Mouse (Mus musculus) neural tube, embryonic 14.5 days (tissue): Measurements from ENCODE around the gene Gm7694. TPM values are rescaled to one million over a fixed set of nuclear protein-coding genes. Genes with fewer than 3 reads are reported as not detected.

ENCODE experiments used
- ATAC-seq: fragments of 200-750 bp; cut with Nextera tagmentation; 2 replicates; pipeline ENCODE4 v1.8.0; 2017; ENCODE audit warnings: low read depth, mild to moderate bottlenecking, moderate TSS enrichment, moderate library complexity
- H3K27ac ChIP-seq: fragments of 300-500 bp; sonication (generic); 2 replicates; pipeline ENCODE4 v1.5.1; 2014; ENCODE audit warnings: low read depth, mild to moderate bottlenecking, control low read depth, low read length, moderate library complexity, mixed read lengths
- H3K27me3 ChIP-seq: fragments of 300-500 bp; sonication (generic); 2 replicates; pipeline ENCODE4 v1.6.1; 2014; ENCODE audit warnings: low read length; ENCODE audit not compliant: control insufficient read depth, insufficient read depth
- H3K36me3 ChIP-seq: fragments of 300-500 bp; sonication (generic); 2 replicates; pipeline ENCODE4 v1.6.1; 2014; ENCODE audit warnings: low read length, mixed read lengths; ENCODE audit not compliant: control insufficient read depth, insufficient read depth
- H3K4me1 ChIP-seq: fragments of 300-500 bp; sonication (generic); 2 replicates; pipeline ENCODE4 v1.6.1; 2014; ENCODE audit warnings: low read length; ENCODE audit not compliant: control insufficient read depth, insufficient read depth
- H3K4me2 ChIP-seq: fragments of 300-500 bp; sonication (generic); 2 replicates; pipeline ENCODE4 v1.6.1; 2014; ENCODE audit warnings: mild to moderate bottlenecking, low read depth, low read length, control low read depth
- H3K4me3 ChIP-seq: fragments of 300-500 bp; sonication (generic); 2 replicates; pipeline ENCODE4 v1.5.1; 2014; ENCODE audit warnings: low read depth, low read length, control low read depth, mixed read lengths
- H3K9ac ChIP-seq: fragments of 300-500 bp; sonication (generic); replicated peaks from 2 replicates; pipeline ENCODE4 v1.6.1; 2014; ENCODE audit warnings: low read depth, mild to moderate bottlenecking, control low read depth, low read length, mixed read lengths
- H3K9me3 ChIP-seq: fragments of 300-500 bp; sonication (generic); 2 replicates; pipeline ENCODE4 v1.6.1; 2016; ENCODE audit warnings: low read length; ENCODE audit not compliant: control insufficient read depth
- WGBS: fragments of 180-500 bp; shearing (Covaris S2); extraction: QIAGEN DNeasy Blood & Tissue Kit; methylation state at CpG from one replicate; pipeline ENCODE4 v1.1.7; 2014; 5-methylcytosine and 5-hydroxymethylcytosine counted together
- polyA plus RNA-seq: library from polyadenylated mRNA; unstranded; fragments of >200 nt; fragmentation: Nextera tagmentation; extraction: Ambion mirVana; gene quantifications from 2 replicates; pipeline ENCODE4 v1.2.1, GENCODE M21; 2014

Gene Gm7694
- polyA plus RNA-seq, 1 experiment from 2014 or later, result 2.2 TPM

GRCm38 (mm10) chr1:170324312-170324711 is 18.2 kb upstream of the Gm7694 start:
- Histone ChIP-seq H3K9ac (no peak overlapping the region), H3K27ac (no peak overlapping the region), H3K36me3 (no peaks in the 10 kb centered on the region), H3K9me3 (no peaks in the 10 kb centered on the region), H3K27me3 (no peaks in the 10 kb centered on the region), H3K4me2 (no peak overlapping the region), H3K4me3 (no peak overlapping the region), H3K4me1 (no peaks in the 10 kb centered on the region)
- WGBS, result 96% methylated on average over 1 of the region's 1 CpGs
- no peak for ATAC-seq

- Histone ChIP-seq H3K36me3 (no peaks in the 10 kb centered on the region), H3K9ac (no peak overlapping the region), H3K27me3 (no peaks in the 10 kb centered on the region), H3K4me1 (no peaks in the 10 kb centered on the region), H3K4me2 (no peak overlapping the region), H3K27ac (no peak overlapping the region), H3K9me3 (no peaks in the 10 kb centered on the region), H3K4me3 (no peak overlapping the region)
- ATAC-seq, result no peak
- 89% methylated on average over 10 of the region's 10 CpGs for WGBS
Observed at GRCm38 (mm10) chr1:170323001-170323400, 16.9 kb upstream of the Gm7694 start.

- no peak for ATAC-seq
- Histone ChIP-seq H3K36me3 (no peaks in the 10 kb centered on the region), H3K27ac (no peak overlapping the region), H3K4me3 (no peak overlapping the region), H3K4me2 (no peak overlapping the region), H3K4me1 (no peaks in the 10 kb centered on the region), H3K9me3 (no peaks in the 10 kb centered on the region), H3K9ac (no peak overlapping the region), H3K27me3 (no peaks in the 10 kb centered on the region)
- 86% methylated on average over 2 of the region's 2 CpGs for WGBS
Observed at GRCm38 (mm10) chr1:170322046-170322445, 15.9 kb upstream of the Gm7694 start.

- Histone ChIP-seq H3K27me3 (no peaks in the 10 kb centered on the region), H3K4me1 (no peaks in the 10 kb centered on the region), H3K9ac (no peak overlapping the region), H3K4me3 (no peak overlapping the region), H3K27ac (no peak overlapping the region), H3K4me2 (no peak overlapping the region), H3K36me3 (no peaks in the 10 kb centered on the region), H3K9me3 (no peaks in the 10 kb centered on the region)
- 81% methylated on average over 6 of the region's 6 CpGs for WGBS
- no peak for ATAC-seq
Observed at GRCm38 (mm10) chr1:170311431-170311830, 5.3 kb upstream of the Gm7694 start.

- no peak within 1 kb of the TSS for H3K27ac ChIP-seq
- 90% methylated on average over 4 of the region's 4 CpGs for WGBS
- no peaks in the 10 kb centered on the region for H3K27me3 ChIP-seq
- no peak within 1 kb of the TSS for H3K9ac ChIP-seq
- H3K36me3 ChIP-seq, result no peaks in the 10 kb centered on the region
- H3K9me3 ChIP-seq, result no peaks in the 10 kb centered on the region
- ATAC-seq, result no peak
- H3K4me3 ChIP-seq, result no peak within 1 kb of the TSS
- H3K4me2 ChIP-seq, result no peak within 1 kb of the TSS
- H3K4me1 ChIP-seq, result no peaks in the 10 kb centered on the region
Observed at GRCm38 (mm10) chr1:170308503-170308902, 2.4 kb upstream of the Gm7694 start, which contains the start of gene Spata46. TSS of gene Spata46 (plus strand) at chr1:170308803.

- WGBS, result 93% methylated on average over 10 of the region's 10 CpGs
- ATAC-seq, result no peak
- no peak overlapping the region for H3K9ac ChIP-seq
- H3K36me3 ChIP-seq, result no peaks in the 10 kb centered on the region
- H3K4me2 ChIP-seq, result no peak overlapping the region
- H3K4me3 ChIP-seq, result no peak overlapping the region
- H3K27me3 ChIP-seq, result no peaks in the 10 kb centered on the region
- no peak overlapping the region for H3K27ac ChIP-seq
- no peaks in the 10 kb centered on the region for H3K9me3 ChIP-seq
- H3K4me1 ChIP-seq, result no peaks in the 10 kb centered on the region
Observed at GRCm38 (mm10) chr1:170305002-170305401, 1.1 kb downstream of the Gm7694 start.

GRCm38 (mm10) chr1:170303103-170303502 is 3.0 kb downstream of the Gm7694 start:
- 39% methylated on average over 6 of the region's 6 CpGs for WGBS
- H3K36me3 ChIP-seq, result no peaks in the 10 kb centered on the region
- H3K4me1 ChIP-seq, result no peaks in the 10 kb centered on the region
- no peaks in the 10 kb centered on the region for H3K9me3 ChIP-seq
- no peak overlapping the region for H3K9ac ChIP-seq
- no peak overlapping the region for H3K4me3 ChIP-seq
- H3K27ac ChIP-seq, result no peak overlapping the region
- no peak overlapping the region for H3K4me2 ChIP-seq
- ATAC-seq, result no peak
- H3K27me3 ChIP-seq, result no peaks in the 10 kb centered on the region

- H3K36me3 ChIP-seq, result no peaks in the 10 kb centered on the region
- H3K9ac ChIP-seq, result no peak overlapping the region
- H3K4me2 ChIP-seq, result no peak overlapping the region
- H3K4me3 ChIP-seq, result no peak overlapping the region
- H3K4me1 ChIP-seq, result no peaks in the 10 kb centered on the region
- 82% methylated on average over 6 of the region's 6 CpGs for WGBS
- ATAC-seq, result no peak
- no peaks in the 10 kb centered on the region for H3K27me3 ChIP-seq
- no peaks in the 10 kb centered on the region for H3K9me3 ChIP-seq
- no peak overlapping the region for H3K27ac ChIP-seq
Observed at GRCm38 (mm10) chr1:170302456-170302855, 3.7 kb downstream of the Gm7694 start.

- H3K36me3 ChIP-seq, result no peaks in the 10 kb centered on the region
- H3K9ac ChIP-seq, result no peak overlapping the region
- 97% methylated on average over 9 of the region's 9 CpGs for WGBS
- H3K27ac ChIP-seq, result no peak overlapping the region
- H3K9me3 ChIP-seq, result no peaks in the 10 kb centered on the region
- no peaks in the 10 kb centered on the region for H3K4me1 ChIP-seq
- ATAC-seq, result no peak
- no peaks in the 10 kb centered on the region for H3K27me3 ChIP-seq
- no peak overlapping the region for H3K4me2 ChIP-seq
- no peak overlapping the region for H3K4me3 ChIP-seq
Observed at GRCm38 (mm10) chr1:170301686-170302085, 4.4 kb downstream of the Gm7694 start.

- Histone ChIP-seq H3K4me2 (no peak overlapping the region), H3K36me3 (no peaks in the 10 kb centered on the region), H3K4me1 (no peaks in the 10 kb centered on the region), H3K9ac (no peak overlapping the region), H3K27ac (no peak overlapping the region), H3K9me3 (no peaks in the 10 kb centered on the region), H3K27me3 (no peaks in the 10 kb centered on the region), H3K4me3 (no peak overlapping the region)
- WGBS, result 92% methylated on average over 4 of the region's 4 CpGs
- no peak for ATAC-seq
Observed at GRCm38 (mm10) chr1:170299496-170299895, 6.6 kb downstream of the Gm7694 start.
